Mouse (Mus musculus): ENCODE results near the gene Fam184a. TPM values are rescaled to one million over a fixed set of nuclear protein-coding genes. Genes with fewer than 3 reads are reported as not detected.
A peak's percentile ranks its signal among the peaks of the same experiment; 100 is the strongest.
"Not testable (repeated sequence)": the region's sequence is repeated elsewhere in the genome, so short reads cannot be mapped to it uniquely, and the experiment has no call there.

The Fam184a gene
- polyA plus RNA-seq, 1 experiment from 2014 or later, result 4.9 TPM

DNA sequence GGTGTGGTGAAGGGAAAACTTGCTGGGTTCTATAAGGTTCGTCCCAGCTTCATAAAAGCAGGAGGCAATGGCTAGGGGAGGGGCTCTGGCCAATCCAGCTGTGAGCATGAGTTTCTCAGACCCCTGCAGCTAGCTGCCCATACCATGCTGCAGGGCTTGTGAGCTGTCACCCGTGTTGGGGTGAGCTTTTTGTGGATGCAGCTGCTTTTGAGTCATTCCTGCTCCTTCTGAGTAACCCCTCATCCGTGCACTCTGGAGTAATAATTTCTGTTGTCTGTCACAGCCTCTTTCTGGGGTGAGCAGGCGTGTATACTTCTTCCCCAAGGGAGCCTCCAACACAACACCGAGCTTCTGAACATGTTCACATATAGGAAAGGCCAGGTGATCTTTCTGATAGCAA is 63.0 kb downstream of the Fam184a start:
- no peaks in the 10 kb centered on the region for H3K27me3 ChIP-seq
- 55% methylated on average over 5 of the region's 5 CpGs for WGBS
- H3K9ac ChIP-seq, result no peak overlapping the region
- H3K4me3 ChIP-seq, result no peak overlapping the region
- no peak overlapping the region for H3K4me2 ChIP-seq
- ATAC-seq (ENCODE audit: insufficient number of reproducible peaks, low FRiP score, low TSS enrichment, low read depth), result no peak
- no peaks in the 10 kb centered on the region for H3K9me3 ChIP-seq
- H3K4me1 ChIP-seq, result no peaks in the 10 kb centered on the region
- H3K27ac ChIP-seq, result no peak overlapping the region
- H3K36me3 ChIP-seq, result no peaks in the 10 kb centered on the region

GRCm38 (mm10) chr10:53685806-53686205 is 65.1 kb downstream of the Fam184a start:
- Histone ChIP-seq H3K9ac (no peak overlapping the region), H3K4me2 (no peak overlapping the region), H3K4me3 (no peak overlapping the region), H3K36me3 (no peaks in the 10 kb centered on the region), H3K27ac (no peak overlapping the region), H3K27me3 (no peaks in the 10 kb centered on the region), H3K9me3 (no peaks in the 10 kb centered on the region), H3K4me1 (no peaks in the 10 kb centered on the region)
- no peak for ATAC-seq (ENCODE audit: insufficient number of reproducible peaks, low FRiP score, low TSS enrichment, low read depth)
- WGBS, result 43% methylated on average over 3 of the region's 3 CpGs

DNA sequence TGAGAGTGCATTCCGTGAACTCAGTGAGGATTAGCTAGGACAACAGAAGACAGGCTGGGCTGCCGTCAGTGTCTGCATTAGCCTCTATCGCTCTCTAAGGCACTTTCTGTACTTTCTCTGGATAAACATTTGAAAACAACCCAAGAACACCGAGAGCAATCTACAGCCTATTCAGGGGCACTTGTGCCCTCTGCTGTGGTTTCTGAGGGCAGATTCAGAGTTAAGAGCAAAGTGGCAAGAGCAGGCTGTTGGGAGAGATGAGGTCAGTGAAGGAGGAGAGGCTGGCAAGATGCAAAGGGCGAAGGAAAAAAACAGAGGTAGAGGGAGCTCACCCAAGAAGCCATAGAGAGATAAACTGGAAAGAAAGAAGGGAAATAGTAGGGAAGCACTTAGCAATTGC is 67.7 kb downstream of the Fam184a start:
- H3K27ac ChIP-seq, result no peak overlapping the region
- no peak overlapping the region for H3K9ac ChIP-seq
- 85% methylated on average over 5 of the region's 5 CpGs for WGBS
- H3K36me3 ChIP-seq, result no peaks in the 10 kb centered on the region
- H3K9me3 ChIP-seq, result no peaks in the 10 kb centered on the region
- H3K4me3 ChIP-seq, result no peak overlapping the region
- no peak overlapping the region for H3K4me2 ChIP-seq
- H3K27me3 ChIP-seq, result no peaks in the 10 kb centered on the region
- H3K4me1 ChIP-seq, result no peaks in the 10 kb centered on the region
- no peak for ATAC-seq (ENCODE audit: insufficient number of reproducible peaks, low FRiP score, low TSS enrichment, low read depth)

DNA sequence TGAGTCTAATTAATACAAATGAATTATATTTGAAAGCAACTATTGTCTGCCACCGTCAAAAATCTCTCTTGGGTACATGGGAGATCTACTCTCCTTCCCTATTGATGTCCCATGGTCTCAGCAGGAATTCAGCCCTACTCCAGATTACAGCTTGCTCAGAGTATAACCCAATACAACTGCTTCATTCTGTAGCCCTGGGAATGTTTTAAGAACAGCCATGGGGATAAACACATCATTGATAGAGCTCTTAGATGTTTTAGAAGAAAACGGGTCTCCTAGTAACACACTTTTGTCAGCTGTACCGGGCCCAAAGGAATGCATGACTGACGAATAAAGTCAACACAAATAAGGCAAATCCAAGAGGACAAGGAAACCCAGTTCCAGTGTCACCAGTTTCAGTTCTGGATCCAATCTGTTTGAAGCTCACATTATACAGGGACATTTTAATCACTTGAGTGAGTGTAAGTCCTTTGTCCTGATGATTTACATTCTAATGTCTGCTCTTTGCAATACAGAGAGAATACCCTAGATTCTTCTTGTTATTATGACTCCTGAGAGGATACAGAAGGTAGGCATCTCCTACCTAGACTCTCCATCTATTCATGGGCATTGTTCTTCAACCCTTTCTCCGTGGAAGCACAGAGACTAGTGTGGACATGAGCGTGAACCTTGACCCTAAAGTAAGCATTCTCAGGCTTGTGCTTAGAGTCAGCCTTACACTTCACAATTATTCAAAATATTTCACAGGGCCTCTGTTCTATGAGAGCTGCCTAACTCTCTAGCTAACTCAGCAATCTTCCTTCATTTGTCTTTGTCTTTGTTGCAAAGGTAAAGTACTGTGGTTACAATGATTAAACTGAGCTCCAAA is 71.0 kb downstream of the Fam184a start:
- 80% methylated on average over 6 of the region's 6 CpGs for WGBS
- no peak for ATAC-seq (ENCODE audit: insufficient number of reproducible peaks, low FRiP score, low TSS enrichment, low read depth)
- Histone ChIP-seq H3K36me3 (no peaks in the 10 kb centered on the region), H3K27ac (no peak overlapping the region), H3K4me2 (no peak overlapping the region), H3K27me3 (no peaks in the 10 kb centered on the region), H3K9me3 (no peaks in the 10 kb centered on the region), H3K4me3 (no peak overlapping the region), H3K9ac (no peak overlapping the region), H3K4me1 (no peaks in the 10 kb centered on the region)

GRCm38 (mm10) chr10:53661788-53662187 is 89.1 kb downstream of the Fam184a start:
- no peak overlapping the region for H3K9ac ChIP-seq
- no peak for ATAC-seq (ENCODE audit: insufficient number of reproducible peaks, low FRiP score, low TSS enrichment, low read depth)
- no peak overlapping the region for H3K4me2 ChIP-seq
- H3K4me3 ChIP-seq, result no peak overlapping the region
- no peak overlapping the region for H3K27ac ChIP-seq
- H3K4me1 ChIP-seq, result no peaks in the 10 kb centered on the region
- H3K9me3 ChIP-seq, result no peaks in the 10 kb centered on the region
- no peaks in the 10 kb centered on the region for H3K27me3 ChIP-seq
- no peaks in the 10 kb centered on the region for H3K36me3 ChIP-seq
- 75% methylated on average over 4 of the region's 4 CpGs for WGBS

GRCm38 (mm10) chr10:53654239-53654638 is 96.7 kb downstream of the Fam184a start:
- not testable (repeated sequence) for H3K9ac ChIP-seq; H3K9me3 ChIP-seq; ATAC-seq (ENCODE audit: insufficient number of reproducible peaks, low FRiP score, low TSS enrichment, low read depth); H3K36me3 ChIP-seq; H3K27ac ChIP-seq; H3K4me1 ChIP-seq; H3K4me2 ChIP-seq; H3K4me3 ChIP-seq; H3K27me3 ChIP-seq
- whole genome bisulfite sequencing, result 75% methylated on average over 5 of the region's 5 CpGs

DNA sequence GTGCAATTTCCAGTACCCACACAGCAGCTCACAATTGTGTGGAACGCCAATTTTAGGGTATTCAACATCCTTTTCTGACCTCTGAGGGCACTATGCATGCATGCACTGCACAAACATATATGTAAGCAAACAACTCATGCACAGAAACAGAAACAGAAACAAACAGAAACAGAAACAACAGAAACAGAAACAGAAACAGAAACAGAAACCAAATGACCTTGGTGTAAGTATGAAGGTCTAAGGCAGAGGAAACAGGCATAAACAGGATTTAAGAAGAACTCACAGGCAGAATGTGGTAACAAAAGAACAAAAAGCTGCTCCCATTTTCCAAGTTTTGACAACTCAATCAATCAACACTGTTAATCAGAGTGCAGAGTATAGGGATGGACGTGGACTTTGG is 100.2 kb downstream of the Fam184a start:
- Histone ChIP-seq H3K9me3 (no peaks in the 10 kb centered on the region), H3K9ac (no peak overlapping the region), H3K4me1 (no peaks in the 10 kb centered on the region), H3K27me3 (no peaks in the 10 kb centered on the region), H3K4me2 (no peak overlapping the region), H3K36me3 (peaks cover 4% of the 10 kb centered on the region; the same call in 1 of the 2 replicates), H3K4me3 (no peak overlapping the region), H3K27ac (no peak overlapping the region)
- WGBS, result 79% methylated on average over 2 of the region's 2 CpGs
- no peak for ATAC-seq (ENCODE audit: insufficient number of reproducible peaks, low FRiP score, low TSS enrichment, low read depth)

DNA sequence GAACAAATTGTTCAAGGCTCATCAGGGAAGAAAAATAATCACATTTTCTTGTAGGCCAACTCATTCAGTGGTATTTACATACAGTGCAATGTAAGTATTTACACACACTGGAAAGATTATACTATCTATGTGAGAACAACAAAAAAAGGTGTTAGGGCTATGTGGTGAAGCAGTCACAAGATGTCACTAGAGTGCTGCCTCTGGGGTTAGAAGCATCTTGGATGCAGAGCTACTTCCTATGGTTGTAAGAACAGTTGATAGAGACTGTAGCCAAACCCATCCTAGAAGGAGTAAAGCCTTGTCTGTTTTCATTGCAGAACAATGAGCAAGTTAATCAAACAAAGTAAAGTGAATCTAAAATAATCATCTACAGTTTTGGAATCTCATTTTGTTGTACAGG is 109.4 kb downstream of the Fam184a start:
- no peak for ATAC-seq (ENCODE audit: insufficient number of reproducible peaks, low FRiP score, low TSS enrichment, low read depth)
- Histone ChIP-seq H3K4me2 (no peak overlapping the region), H3K27ac (no peak overlapping the region), H3K9ac (no peak overlapping the region), H3K36me3 (no peaks in the 10 kb centered on the region), H3K4me1 (no peaks in the 10 kb centered on the region), H3K9me3 (no peaks in the 10 kb centered on the region), H3K4me3 (no peak overlapping the region), H3K27me3 (no peaks in the 10 kb centered on the region)

- Histone ChIP-seq H3K27ac (no peak overlapping the region), H3K36me3 (no peaks in the 10 kb centered on the region), H3K4me3 (no peak overlapping the region), H3K4me2 (no peak overlapping the region), H3K9ac (no peak overlapping the region), H3K9me3 (no peaks in the 10 kb centered on the region), H3K27me3 (no peaks in the 10 kb centered on the region), H3K4me1 (no peaks in the 10 kb centered on the region)
- WGBS, result 79% methylated on average over 13 of the region's 13 CpGs
- no peak for ATAC-seq (ENCODE audit: insufficient number of reproducible peaks, low FRiP score, low TSS enrichment, low read depth)
Observed at GRCm38 (mm10) chr10:53635246-53635971, 115.5 kb downstream of the Fam184a start.

GRCm38 (mm10) chr10:53634160-53634559 is 116.8 kb downstream of the Fam184a start:
- no peak overlapping the region for H3K27ac ChIP-seq
- no peaks in the 10 kb centered on the region for H3K27me3 ChIP-seq
- H3K4me1 ChIP-seq, result no peaks in the 10 kb centered on the region
- H3K9me3 ChIP-seq, result no peaks in the 10 kb centered on the region
- no peak overlapping the region for H3K9ac ChIP-seq
- no peak for ATAC-seq (ENCODE audit: insufficient number of reproducible peaks, low FRiP score, low TSS enrichment, low read depth)
- no peaks in the 10 kb centered on the region for H3K36me3 ChIP-seq
- WGBS, result 87% methylated on average over 10 of the region's 10 CpGs
- H3K4me3 ChIP-seq, result no peak overlapping the region
- no peak overlapping the region for H3K4me2 ChIP-seq

GRCm38 (mm10) chr10:53630339-53630738 is 120.6 kb downstream of the Fam184a start, which contains the start of gene Mcm9:
TSS of gene Mcm9 (minus strand) at chr10:53630439.
- peak within 1 kb of the TSS; percentile 52 for H3K4me2 ChIP-seq
- peak within 1 kb of the TSS; percentile 79 for H3K4me3 ChIP-seq
- not testable (repeated sequence) for ATAC-seq (ENCODE audit: insufficient number of reproducible peaks, low FRiP score, low TSS enrichment, low read depth); H3K36me3 ChIP-seq; H3K9me3 ChIP-seq; H3K27me3 ChIP-seq; H3K4me1 ChIP-seq
- peak within 1 kb of the TSS; percentile 95 for H3K27ac ChIP-seq
- H3K9ac ChIP-seq, result peak within 1 kb of the TSS; percentile 68
- 54% methylated on average over 10 of the region's 10 CpGs for WGBS

GRCm38 (mm10) chr10:53629918-53630250 is 121.0 kb downstream of the Fam184a start:
- Histone ChIP-seq H3K4me1 (peaks cover 6% of the 10 kb centered on the region; the same call in 1 of the 2 replicates), H3K4me3 (peak overlapping the region; percentile 79), H3K27ac (peak overlapping the region; percentile 95), H3K36me3 (peaks cover 9% of the 10 kb centered on the region), H3K9me3 (no peaks in the 10 kb centered on the region), H3K9ac (peak overlapping the region; percentile 68), H3K27me3 (no peaks in the 10 kb centered on the region), H3K4me2 (peak overlapping the region; percentile 52)
- WGBS, result 0% methylated on average over 35 of the region's 35 CpGs
- ATAC-seq (ENCODE audit: insufficient number of reproducible peaks, low FRiP score, low TSS enrichment, low read depth), result peak; percentile 95
